Mouse (Mus musculus) liver, embryonic 13.5 days (tissue): Measurements from ENCODE around the gene Foxp1. TPM values are rescaled to one million over a fixed set of nuclear protein-coding genes. Genes with fewer than 3 reads are reported as not detected.

Experiments
- ATAC-seq: fragments of 200-750 bp; cut with Nextera tagmentation; 2 replicates; pipeline ENCODE4 v1.8.0; 2017; ENCODE audit warnings: low read depth, mild to moderate bottlenecking, moderate number of reproducible peaks, moderate library complexity
- DNase-seq: peaks from one replicate; pipeline ENCODE4 v3.0.0; 2022
- H3K27ac ChIP-seq: fragments of 300-500 bp; sonication (generic); 2 replicates; pipeline ENCODE4 v1.5.1; 2015; ENCODE audit warnings: moderate library complexity, mild to moderate bottlenecking, inconsistent platforms
- H3K27me3 ChIP-seq: fragments of 300-500 bp; sonication (generic); 2 replicates; pipeline ENCODE4 v1.6.1; 2015; ENCODE audit warnings: mild to moderate bottlenecking, inconsistent platforms
- H3K36me3 ChIP-seq: fragments of 300-500 bp; sonication (generic); 2 replicates; pipeline ENCODE4 v1.6.1; 2015; ENCODE audit warnings: mild to moderate bottlenecking, inconsistent platforms
- H3K4me1 ChIP-seq: fragments of 300-500 bp; sonication (generic); replicated peaks from 2 replicates; pipeline ENCODE4 v1.6.1; 2015; ENCODE audit warnings: inconsistent platforms
- H3K4me2 ChIP-seq: fragments of 300-500 bp; sonication (generic); 2 replicates; pipeline ENCODE4 v1.6.1; 2015; ENCODE audit warnings: inconsistent platforms, mild to moderate bottlenecking, moderate library complexity
- H3K4me3 ChIP-seq: fragments of 300-500 bp; sonication (generic); replicated peaks from 2 replicates; pipeline ENCODE4 v1.5.1; 2015; ENCODE audit warnings: mild to moderate bottlenecking, inconsistent platforms
- H3K9ac ChIP-seq: fragments of 300-500 bp; sonication (generic); 2 replicates; pipeline ENCODE4 v1.6.1; 2015; ENCODE audit warnings: mild to moderate bottlenecking, inconsistent platforms
- H3K9me3 ChIP-seq: fragments of 300-500 bp; sonication (generic); replicated peaks from 2 replicates; pipeline ENCODE4 v1.6.1; 2016; ENCODE audit warnings: inconsistent platforms
- WGBS: fragments of 180-500 bp; shearing (Covaris S2); methylation state at CpG from one replicate; pipeline ENCODE4 v1.1.7; 2015; ENCODE audit not compliant: insufficient replicate concordance; 5-methylcytosine and 5-hydroxymethylcytosine counted together
- polyA plus RNA-seq: library from polyadenylated mRNA; unstranded; fragments of >200 nt; fragmentation: Nextera tagmentation; extraction: Ambion mirVana; gene quantifications from 2 replicates; pipeline ENCODE4 v1.2.1, GENCODE M21; 2015

The Foxp1 gene
- polyA plus RNA-seq, 1 experiment from 2014 or later = 14.2 TPM

GRCm38 (mm10) chr6:99403755-99404390, 118.6 kb downstream of the Foxp1 start:
- no peaks in the 10 kb centered on the region for H3K9me3 ChIP-seq
- ATAC-seq (no peak), DNase-seq (no peak)
- no peak overlapping the region for H3K27ac ChIP-seq
- H3K9ac ChIP-seq = no peak overlapping the region
- H3K4me1 ChIP-seq = peaks cover 16% of the 10 kb centered on the region
- H3K27me3 ChIP-seq = no peaks in the 10 kb centered on the region
- H3K4me2 ChIP-seq = no peak overlapping the region
- H3K4me3 ChIP-seq = no peak overlapping the region
- WGBS = 65% methylated on average over 6 of the region's 6 CpGs
- H3K36me3 ChIP-seq = no peaks in the 10 kb centered on the region

GRCm38 (mm10) chr6:99402941-99403340, 119.6 kb downstream of the Foxp1 start:
- Histone ChIP-seq H3K27ac (no peak overlapping the region), H3K9me3 (no peaks in the 10 kb centered on the region), H3K4me2 (no peak overlapping the region), H3K4me3 (no peak overlapping the region), H3K36me3 (no peaks in the 10 kb centered on the region), H3K4me1 (peaks cover 16% of the 10 kb centered on the region), H3K9ac (no peak overlapping the region), H3K27me3 (no peaks in the 10 kb centered on the region)
- WGBS = 62% methylated on average over 9 of the region's 9 CpGs
- ATAC-seq = no peak
- DNase-seq = no peak

DNA sequence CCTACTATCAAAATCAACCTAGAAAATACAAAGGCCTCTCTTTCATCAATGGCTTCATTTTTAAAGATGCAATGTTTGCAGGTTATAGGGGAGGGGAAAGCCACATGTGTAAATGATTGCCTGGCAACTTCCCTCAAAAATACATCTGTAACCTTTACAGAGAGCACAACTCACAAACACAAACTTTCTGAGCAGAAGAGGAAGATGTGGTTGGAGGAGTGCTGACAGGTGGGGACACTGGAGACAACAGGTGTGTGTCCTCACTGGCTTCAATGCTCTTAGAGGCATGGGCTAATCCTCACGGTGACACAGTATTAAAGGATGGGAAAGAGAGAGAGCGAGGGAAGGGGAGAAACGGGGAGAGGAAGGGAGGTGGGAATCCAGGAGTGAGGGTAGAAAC, 120.2 kb downstream of the Foxp1 start:
- H3K4me3 ChIP-seq = no peak overlapping the region
- ATAC-seq = no peak
- DNase-seq = no peak
- no peak overlapping the region for H3K9ac ChIP-seq
- H3K27ac ChIP-seq = no peak overlapping the region
- no peak overlapping the region for H3K4me2 ChIP-seq
- H3K4me1 ChIP-seq = peaks cover 16% of the 10 kb centered on the region
- no peaks in the 10 kb centered on the region for H3K36me3 ChIP-seq
- no peaks in the 10 kb centered on the region for H3K9me3 ChIP-seq
- H3K27me3 ChIP-seq = no peaks in the 10 kb centered on the region
- 54% methylated on average over 3 of the region's 3 CpGs for WGBS

GRCm38 (mm10) chr6:99401801-99402200, 120.7 kb downstream of the Foxp1 start:
- WGBS = 60% methylated on average over 6 of the region's 6 CpGs
- Histone ChIP-seq H3K4me2 (no peak overlapping the region), H3K36me3 (no peaks in the 10 kb centered on the region), H3K9me3 (no peaks in the 10 kb centered on the region), H3K4me3 (no peak overlapping the region), H3K9ac (no peak overlapping the region), H3K27ac (no peak overlapping the region), H3K27me3 (no peaks in the 10 kb centered on the region), H3K4me1 (peaks cover 16% of the 10 kb centered on the region)
- ATAC-seq = no peak
- DNase-seq = no peak

GRCm38 (mm10) chr6:99401211-99401610, 121.3 kb downstream of the Foxp1 start:
- H3K36me3 ChIP-seq = no peaks in the 10 kb centered on the region
- no peak overlapping the region for H3K9ac ChIP-seq
- DNase-seq = no peak
- no peak overlapping the region for H3K4me2 ChIP-seq
- H3K27me3 ChIP-seq = no peaks in the 10 kb centered on the region
- H3K9me3 ChIP-seq = no peaks in the 10 kb centered on the region
- 39% methylated on average over 2 of the region's 2 CpGs for WGBS
- peaks cover 16% of the 10 kb centered on the region for H3K4me1 ChIP-seq
- ATAC-seq = no peak
- H3K4me3 ChIP-seq = no peak overlapping the region
- H3K27ac ChIP-seq = no peak overlapping the region

DNA sequence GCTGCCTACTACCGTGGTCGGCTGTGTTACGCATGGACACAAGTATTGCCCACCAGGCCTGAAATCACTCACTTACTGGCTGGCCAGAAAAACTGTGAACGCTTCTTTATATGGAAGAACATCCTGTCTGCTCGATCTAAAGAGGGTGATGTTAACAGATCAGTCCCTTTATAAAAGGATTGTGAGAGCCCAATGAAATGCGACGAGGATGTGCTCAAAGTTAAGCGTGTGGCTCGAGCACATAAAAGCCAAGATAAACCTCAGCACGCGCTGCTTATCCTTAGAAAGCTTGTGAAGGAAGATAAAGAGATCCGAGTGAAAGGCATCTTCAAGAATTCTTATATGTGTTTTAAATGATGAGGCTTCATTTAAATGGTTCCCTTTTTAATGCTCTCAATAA, 126.8 kb downstream of the Foxp1 start:
- Histone ChIP-seq H3K9me3 (no peaks in the 10 kb centered on the region), H3K4me1 (no peaks in the 10 kb centered on the region), H3K27me3 (no peaks in the 10 kb centered on the region), H3K4me2 (no peak overlapping the region), H3K9ac (no peak overlapping the region), H3K27ac (no peak overlapping the region), H3K36me3 (no peaks in the 10 kb centered on the region), H3K4me3 (no peak overlapping the region)
- ATAC-seq (no peak), DNase-seq (no peak)
- WGBS = 74% methylated on average over 12 of the region's 12 CpGs

DNA sequence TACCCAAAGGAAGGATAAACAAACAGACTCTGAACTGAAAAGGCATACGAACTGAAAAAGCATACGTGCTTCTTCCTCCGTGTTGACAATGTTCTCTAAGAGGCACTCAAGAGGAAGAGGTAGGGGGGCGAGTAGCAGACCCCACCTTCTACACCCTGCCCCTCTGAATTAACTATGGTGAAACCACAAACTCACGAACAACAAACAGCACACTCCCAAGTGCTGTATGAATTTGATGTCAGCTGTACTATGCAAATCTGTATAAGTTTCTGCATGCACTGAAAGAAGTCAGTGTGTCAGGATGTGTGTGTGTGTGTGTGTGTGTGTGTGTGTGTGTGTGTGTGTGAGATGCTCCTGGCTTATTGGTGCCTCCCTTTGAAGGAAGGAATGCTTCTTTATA, 127.7 kb downstream of the Foxp1 start:
- Histone ChIP-seq H3K4me3 (no peak overlapping the region), H3K9ac (no peak overlapping the region), H3K27me3 (no peaks in the 10 kb centered on the region), H3K36me3 (no peaks in the 10 kb centered on the region), H3K9me3 (no peaks in the 10 kb centered on the region), H3K4me1 (peaks cover 3% of the 10 kb centered on the region; the same call in 1 of the 2 replicates), H3K27ac (no peak overlapping the region), H3K4me2 (no peak overlapping the region)
- DNase-seq (no peak), ATAC-seq (no peak)
- 53% methylated on average over 5 of the region's 5 CpGs for WGBS

DNA sequence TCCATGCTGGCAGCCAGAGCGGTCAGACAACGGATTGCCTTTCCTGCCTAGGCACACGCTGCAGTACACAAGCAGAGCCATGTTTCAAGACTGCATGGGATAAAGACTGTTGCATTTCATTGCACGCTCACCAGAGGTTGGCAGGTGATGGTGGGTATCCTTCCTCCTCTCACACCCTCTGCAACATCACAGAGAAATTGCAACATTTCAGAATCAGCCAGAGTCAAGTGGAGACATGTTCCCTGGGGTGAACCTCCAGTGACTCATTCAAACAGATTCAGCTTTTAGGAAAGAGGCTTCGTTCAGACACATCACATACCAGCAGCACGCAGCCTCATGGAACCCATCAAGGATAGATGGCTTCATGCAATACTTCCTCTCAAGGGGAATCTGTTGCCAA, 130.0 kb downstream of the Foxp1 start:
- no peak overlapping the region for H3K27ac ChIP-seq
- H3K9ac ChIP-seq = no peak overlapping the region
- H3K4me3 ChIP-seq = no peak overlapping the region
- no peaks in the 10 kb centered on the region for H3K9me3 ChIP-seq
- no peak overlapping the region for H3K4me2 ChIP-seq
- WGBS = 85% methylated on average over 6 of the region's 6 CpGs
- no peak for ATAC-seq
- peaks cover 24% of the 10 kb centered on the region for H3K4me1 ChIP-seq
- no peaks in the 10 kb centered on the region for H3K36me3 ChIP-seq
- H3K27me3 ChIP-seq = no peaks in the 10 kb centered on the region
- no peak for DNase-seq

DNA sequence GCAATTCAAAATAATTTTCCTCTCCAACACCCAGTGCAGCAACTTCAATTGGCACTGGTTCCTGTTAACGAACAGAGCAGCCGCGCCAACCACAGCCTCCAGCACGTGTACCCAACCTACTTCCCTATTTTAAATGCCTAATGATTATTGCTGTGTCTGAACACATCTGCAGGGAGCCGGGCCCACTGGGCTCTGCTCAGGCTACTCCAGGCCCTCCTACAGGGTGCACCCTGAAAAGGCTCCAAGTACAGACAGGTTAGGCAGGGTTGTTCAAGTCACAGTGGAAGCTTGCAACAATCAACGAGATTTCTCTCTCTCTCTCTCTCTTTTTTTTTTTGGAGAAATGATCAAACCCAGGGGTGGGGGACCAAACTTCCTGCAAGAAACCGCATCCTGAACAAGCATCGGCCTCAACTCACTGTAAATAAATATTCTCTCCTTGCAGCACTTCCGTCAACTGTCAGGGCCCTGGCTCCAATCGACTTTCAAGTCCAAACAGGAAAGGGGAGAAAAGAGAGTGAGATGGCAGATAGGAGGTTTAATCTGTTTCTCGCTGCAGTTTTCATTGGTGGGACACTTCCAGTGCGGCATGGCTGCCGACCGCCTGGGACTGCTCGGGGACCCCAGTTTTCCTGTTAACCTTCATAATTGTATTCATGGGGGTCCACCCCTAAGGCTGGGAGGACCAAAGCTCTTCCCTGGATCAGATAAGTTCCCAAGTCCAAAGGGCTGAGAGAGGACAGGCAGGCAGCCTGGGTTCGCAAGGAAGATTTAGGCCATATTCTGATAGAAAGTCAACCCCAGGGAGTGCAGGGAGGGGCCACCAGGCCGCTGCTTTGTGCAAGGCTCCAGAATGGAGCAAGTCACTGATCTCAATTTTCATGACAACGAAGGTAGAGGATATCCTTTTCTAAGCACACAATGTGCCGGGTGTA, 133.5 kb downstream of the Foxp1 start:
- H3K9me3 ChIP-seq = no peaks in the 10 kb centered on the region
- no peak overlapping the region for H3K4me3 ChIP-seq
- H3K27ac ChIP-seq = peak overlapping the region; percentile 44
- H3K9ac ChIP-seq = no peak overlapping the region
- peaks cover 25% of the 10 kb centered on the region for H3K4me1 ChIP-seq
- ATAC-seq = peak; percentile 39; the same call in 1 of the 2 replicates
- no peak for DNase-seq
- 0 out of 2 replicates have a peak overlapping the region, but pooled peaks have one; percentile 12 for H3K4me2 ChIP-seq
- no peaks in the 10 kb centered on the region for H3K36me3 ChIP-seq
- H3K27me3 ChIP-seq = no peaks in the 10 kb centered on the region
- WGBS = 20% methylated on average over 19 of the region's 19 CpGs

GRCm38 (mm10) chr6:99388023-99388422, 134.5 kb downstream of the Foxp1 start:
- Histone ChIP-seq H3K4me3 (no peak overlapping the region), H3K9me3 (no peaks in the 10 kb centered on the region), H3K4me1 (peaks cover 29% of the 10 kb centered on the region), H3K9ac (no peak overlapping the region), H3K36me3 (no peaks in the 10 kb centered on the region), H3K27ac (peak overlapping the region; percentile 53), H3K4me2 (no peak overlapping the region), H3K27me3 (no peaks in the 10 kb centered on the region)
- DNase-seq = no peak
- WGBS = 47% methylated on average over 5 of the region's 5 CpGs
- no peak for ATAC-seq

GRCm38 (mm10) chr6:99385059-99385604, 137.4 kb downstream of the Foxp1 start:
- Histone ChIP-seq H3K36me3 (no peaks in the 10 kb centered on the region), H3K9ac (no peak overlapping the region), H3K4me1 (peaks cover 31% of the 10 kb centered on the region), H3K9me3 (no peaks in the 10 kb centered on the region), H3K27ac (no peak overlapping the region), H3K27me3 (no peaks in the 10 kb centered on the region), H3K4me2 (no peak overlapping the region), H3K4me3 (no peak overlapping the region)
- no peak for DNase-seq
- no peak for ATAC-seq
- whole genome bisulfite sequencing = 70% methylated on average over 2 of the region's 2 CpGs
